Mouse (Mus musculus): ENCODE results near the gene Tmub1.

- no peak for TF ChIP-seq CTCF (IDR thresholded peaks at IDR 0.05; ENCODE audit: borderline replicate concordance, control insufficient read depth, extremely low read depth, insufficient read depth, low read length, poor library complexity)
- no peak for TF ChIP-seq POLR2A (IDR thresholded peaks at IDR 0.05; ENCODE audit: control insufficient read depth, extremely low read depth, insufficient read depth, low read length, poor library complexity)
These were observed 26.5 kb upstream of the Tmub1 start for GRCm38 (mm10) chr5:24474025-24474722.

All from thymus, adult 2 months (tissue).